Mouse (Mus musculus) hindbrain, embryonic 14.5 days (tissue): ENCODE measurements around the gene Srgn. TPM values are rescaled to one million over a fixed set of nuclear protein-coding genes. Genes with fewer than 3 reads are reported as not detected.

Experiments
- ATAC-seq: fragments of 200-750 bp; cut with Nextera tagmentation; 2 replicates; pipeline ENCODE4 v1.8.0; 2017; ENCODE audit warnings: moderate number of reproducible peaks, mild to moderate bottlenecking, moderate TSS enrichment, moderate library complexity; ENCODE audit not compliant: low FRiP score
- DNase-seq: peaks from one replicate; pipeline ENCODE4 v3.0.0-alpha.2; 2015; ENCODE audit warnings: low spot score
- H3K27ac ChIP-seq: fragments of 300-500 bp; sonication (generic); 2 replicates; pipeline ENCODE4 v1.5.1; 2014; ENCODE audit warnings: mild to moderate bottlenecking, moderate library complexity
- H3K27me3 ChIP-seq: fragments of 300-500 bp; sonication (generic); 2 replicates; pipeline ENCODE4 v1.6.1; 2014; ENCODE audit warnings: mild to moderate bottlenecking, low read length, mixed read lengths; ENCODE audit not compliant: control insufficient read depth, insufficient read depth
- H3K36me3 ChIP-seq: fragments of 300-500 bp; sonication (generic); replicated peaks from 2 replicates; pipeline ENCODE4 v1.6.1; 2014; ENCODE audit not compliant: control insufficient read depth, insufficient read depth
- H3K4me1 ChIP-seq: fragments of 300-500 bp; sonication (generic); replicated peaks from 2 replicates; pipeline ENCODE4 v1.6.1; 2014; ENCODE audit warnings: antibody characterized with exemption, low read length, mixed read lengths; ENCODE audit not compliant: control insufficient read depth, insufficient read depth
- H3K4me2 ChIP-seq: fragments of 300-500 bp; sonication (generic); replicated peaks from 2 replicates; pipeline ENCODE4 v1.6.1; 2014; ENCODE audit warnings: mild to moderate bottlenecking, moderate library complexity
- H3K4me3 ChIP-seq: fragments of 300-500 bp; sonication (generic); replicated peaks from 2 replicates; pipeline ENCODE4 v1.5.1; 2014; ENCODE audit warnings: mild to moderate bottlenecking, low read length
- H3K9ac ChIP-seq: fragments of 300-500 bp; sonication (generic); 2 replicates; pipeline ENCODE4 v1.6.1; 2014
- H3K9me3 ChIP-seq: fragments of 300-500 bp; sonication (generic); 2 replicates; pipeline ENCODE4 v1.6.1; 2016; ENCODE audit warnings: low read length; ENCODE audit not compliant: control insufficient read depth
- WGBS: fragments of 180-500 bp; shearing (Covaris S2); extraction: QIAGEN DNeasy Blood & Tissue Kit; methylation state at CpG from one replicate; pipeline ENCODE4 v1.1.7; 2014; 5-methylcytosine and 5-hydroxymethylcytosine counted together
- polyA plus RNA-seq: library from polyadenylated mRNA; unstranded; fragments of >200 nt; fragmentation: Nextera tagmentation; extraction: Ambion mirVana; gene quantifications from 2 replicates; pipeline ENCODE4 v1.2.1, GENCODE M21; 2014

The Srgn gene
- polyA plus RNA-seq: 11.5 and 13.8 TPM in 2 replicates

DNA sequence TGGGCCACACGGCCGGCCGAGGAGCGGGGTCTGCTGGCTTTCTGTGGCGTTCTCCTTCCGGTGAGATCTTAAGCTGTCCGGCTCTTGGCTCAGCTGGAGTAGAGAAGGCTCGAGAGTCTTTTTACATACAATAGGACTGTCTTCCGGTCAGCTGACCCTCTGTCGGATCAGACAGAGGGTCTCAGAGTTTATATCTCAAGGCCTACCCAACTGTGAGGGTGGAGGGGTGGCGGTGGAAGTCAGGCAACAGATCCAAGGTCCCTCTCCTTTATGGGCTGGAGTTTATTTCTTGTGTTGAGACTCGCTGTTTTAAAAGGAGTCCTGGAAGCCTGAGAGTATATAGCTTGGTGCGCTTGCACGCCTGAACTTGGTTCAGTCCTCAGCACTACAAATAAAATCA is at the start of gene Srgn:
Srgn (minus strand) TSS at position 101 of the 400 bp plus-strand sequence.
- no peaks in the 10 kb centered on the region for H3K9me3 ChIP-seq
- DNase-seq: no peak
- no peaks in the 10 kb centered on the region for H3K27me3 ChIP-seq
- H3K4me1 ChIP-seq: no peaks in the 10 kb centered on the region
- no peak within 1 kb of the TSS for H3K27ac ChIP-seq
- H3K36me3 ChIP-seq: no peaks in the 10 kb centered on the region
- H3K4me3 ChIP-seq: no peak within 1 kb of the TSS
- no peak within 1 kb of the TSS for H3K9ac ChIP-seq
- WGBS: 90% methylated on average over 14 of the region's 14 CpGs
- ATAC-seq: no peak
- no peak within 1 kb of the TSS for H3K4me2 ChIP-seq

DNA sequence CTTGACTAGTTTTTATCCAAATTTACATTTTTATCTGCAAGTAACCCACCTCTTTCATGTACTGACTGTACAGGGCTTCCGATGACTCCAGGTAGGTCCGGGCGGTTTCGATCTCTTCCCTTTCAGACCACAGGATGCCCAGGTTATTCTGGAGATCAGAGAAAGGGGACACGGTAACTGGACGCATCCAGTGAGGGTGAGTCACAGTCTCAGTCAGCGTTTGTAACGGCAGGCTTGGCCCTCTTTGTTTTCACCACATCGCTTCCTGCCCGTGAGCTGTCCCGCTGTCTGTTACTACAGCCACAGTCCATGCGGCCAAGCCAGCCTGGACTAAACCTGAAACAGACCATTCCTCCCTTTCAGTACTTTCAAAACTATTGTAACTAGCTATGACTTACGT is 47.8 kb upstream of the Srgn start:
- H3K36me3 ChIP-seq: peaks cover 62% of the 10 kb centered on the region
- ATAC-seq (no peak), DNase-seq (no peak)
- H3K27me3 ChIP-seq: no peaks in the 10 kb centered on the region
- no peak overlapping the region for H3K27ac ChIP-seq
- no peak overlapping the region for H3K9ac ChIP-seq
- peaks cover 18% of the 10 kb centered on the region for H3K4me1 ChIP-seq
- no peaks in the 10 kb centered on the region for H3K9me3 ChIP-seq
- no peak overlapping the region for H3K4me2 ChIP-seq
- no peak overlapping the region for H3K4me3 ChIP-seq
- WGBS: 92% methylated on average over 13 of the region's 13 CpGs

DNA sequence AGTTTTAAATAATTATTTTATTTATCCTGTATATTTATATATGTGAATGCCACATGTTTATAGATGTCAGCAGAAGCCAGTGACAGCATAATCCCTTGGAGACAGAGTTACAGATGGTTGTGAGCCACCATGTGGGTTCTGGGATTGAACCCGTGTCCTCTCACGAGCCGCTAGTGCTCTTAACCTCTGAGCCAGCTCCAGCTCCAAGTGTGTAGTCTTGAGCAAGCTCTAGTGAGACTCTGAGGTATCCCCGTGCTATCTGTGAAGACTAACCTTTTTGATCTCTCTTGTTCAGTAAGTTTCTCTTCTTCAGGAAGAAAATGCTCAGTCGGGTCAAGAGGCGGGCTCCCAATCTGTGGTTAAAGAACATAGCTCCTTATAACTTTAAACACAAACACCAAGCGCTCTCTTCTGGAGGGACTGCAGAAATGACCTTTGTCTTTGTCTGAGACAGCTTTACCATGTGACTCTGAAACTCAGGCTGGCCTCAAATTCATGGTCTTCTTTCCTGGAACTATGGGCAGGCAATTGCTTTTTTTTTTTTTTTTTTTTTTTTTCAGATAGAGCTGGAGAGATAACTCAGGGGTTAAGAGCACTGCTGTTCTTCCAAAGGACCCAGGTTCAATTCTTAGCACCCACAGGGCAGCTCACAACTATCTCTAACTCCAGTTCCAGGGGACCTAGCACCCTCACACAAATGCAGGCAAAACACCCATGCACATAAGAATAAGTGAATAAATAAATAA is 43.0 kb upstream of the Srgn start:
- Histone ChIP-seq H3K4me3 (no peak overlapping the region), H3K27me3 (no peaks in the 10 kb centered on the region), H3K9ac (no peak overlapping the region), H3K27ac (no peak overlapping the region), H3K9me3 (no peaks in the 10 kb centered on the region), H3K4me2 (no peak overlapping the region), H3K4me1 (no peaks in the 10 kb centered on the region), H3K36me3 (peaks cover 94% of the 10 kb centered on the region)
- ATAC-seq: no peak
- 94% methylated on average over 7 of the region's 7 CpGs for WGBS
- DNase-seq: no peak

DNA sequence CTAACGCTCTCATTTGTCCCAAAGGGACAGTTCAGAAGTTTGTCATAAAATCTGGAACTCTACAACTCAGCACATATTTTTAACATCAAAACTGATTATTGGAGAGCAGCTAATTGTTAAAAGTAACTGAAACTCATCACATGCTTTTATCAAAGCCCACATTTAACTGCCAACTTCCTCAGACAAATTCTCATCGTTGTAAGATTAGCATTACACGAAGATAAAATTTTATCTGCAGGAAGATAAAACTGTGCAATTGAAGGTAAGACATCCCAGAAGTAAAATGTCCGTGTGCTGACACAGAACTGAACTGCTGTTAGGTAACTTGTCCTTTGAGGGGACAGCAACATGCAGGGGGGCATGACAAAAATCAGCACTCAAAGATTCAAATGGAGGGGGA is 41.6 kb upstream of the Srgn start:
- no peaks in the 10 kb centered on the region for H3K27me3 ChIP-seq
- H3K27ac ChIP-seq: no peak overlapping the region
- no peak overlapping the region for H3K4me2 ChIP-seq
- H3K9ac ChIP-seq: no peak overlapping the region
- H3K36me3 ChIP-seq: peaks cover 95% of the 10 kb centered on the region
- no peaks in the 10 kb centered on the region for H3K9me3 ChIP-seq
- no peak for DNase-seq
- 92% methylated on average over 4 of the region's 4 CpGs for WGBS
- H3K4me3 ChIP-seq: no peak overlapping the region
- no peak for ATAC-seq
- no peaks in the 10 kb centered on the region for H3K4me1 ChIP-seq

DNA sequence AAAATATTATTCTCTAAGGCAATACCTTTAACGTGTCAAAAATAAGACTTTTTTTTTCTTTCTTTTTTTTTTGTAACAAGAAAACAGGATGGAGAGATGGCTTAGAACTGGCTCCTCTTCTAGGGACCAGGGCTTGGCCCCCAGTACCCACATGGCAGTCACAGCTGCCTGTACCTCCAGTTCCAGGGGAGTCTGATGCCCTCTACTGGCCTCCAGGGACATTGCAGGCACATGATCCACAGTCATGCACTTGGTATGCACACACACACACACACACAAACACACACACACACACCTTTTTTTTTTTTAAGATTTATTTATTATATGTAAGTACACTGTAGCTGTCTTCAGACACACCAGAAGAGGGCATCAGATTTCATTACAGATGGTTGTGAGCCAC is 30.5 kb upstream of the Srgn start:
- no peaks in the 10 kb centered on the region for H3K9me3 ChIP-seq
- ATAC-seq: no peak
- H3K4me1 ChIP-seq: no peaks in the 10 kb centered on the region
- H3K27me3 ChIP-seq: no peaks in the 10 kb centered on the region
- H3K27ac ChIP-seq: no peak overlapping the region
- WGBS: 85% methylated on average over 1 of the region's 1 CpGs
- no peak overlapping the region for H3K4me3 ChIP-seq
- no peak for DNase-seq
- no peak overlapping the region for H3K4me2 ChIP-seq
- H3K9ac ChIP-seq: no peak overlapping the region
- peaks cover 66% of the 10 kb centered on the region for H3K36me3 ChIP-seq

DNA sequence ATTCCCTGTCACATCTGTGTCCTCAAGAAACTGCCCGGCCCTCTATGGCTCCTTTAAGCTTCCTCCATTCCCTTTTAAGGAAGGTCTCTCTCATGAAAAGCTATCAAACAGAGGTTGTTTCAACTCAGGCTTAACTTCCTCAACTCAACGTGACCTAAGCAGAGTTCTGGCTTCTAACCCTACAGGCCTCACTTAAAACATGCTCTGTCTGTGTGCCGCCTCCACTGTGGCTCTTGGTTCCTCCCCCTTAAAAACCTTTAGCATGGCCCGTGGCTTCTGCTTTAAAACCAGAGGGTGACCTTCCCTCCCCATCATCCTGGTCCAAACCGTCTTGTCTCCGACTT is 29.3 kb upstream of the Srgn start:
- Histone ChIP-seq H3K4me3 (no peak overlapping the region), H3K4me2 (no peak overlapping the region), H3K27me3 (no peaks in the 10 kb centered on the region), H3K27ac (no peak overlapping the region), H3K9me3 (no peaks in the 10 kb centered on the region), H3K9ac (no peak overlapping the region), H3K36me3 (peaks cover 54% of the 10 kb centered on the region), H3K4me1 (no peaks in the 10 kb centered on the region)
- no peak for ATAC-seq
- 91% methylated on average over 6 of the region's 6 CpGs for WGBS
- DNase-seq: no peak

DNA sequence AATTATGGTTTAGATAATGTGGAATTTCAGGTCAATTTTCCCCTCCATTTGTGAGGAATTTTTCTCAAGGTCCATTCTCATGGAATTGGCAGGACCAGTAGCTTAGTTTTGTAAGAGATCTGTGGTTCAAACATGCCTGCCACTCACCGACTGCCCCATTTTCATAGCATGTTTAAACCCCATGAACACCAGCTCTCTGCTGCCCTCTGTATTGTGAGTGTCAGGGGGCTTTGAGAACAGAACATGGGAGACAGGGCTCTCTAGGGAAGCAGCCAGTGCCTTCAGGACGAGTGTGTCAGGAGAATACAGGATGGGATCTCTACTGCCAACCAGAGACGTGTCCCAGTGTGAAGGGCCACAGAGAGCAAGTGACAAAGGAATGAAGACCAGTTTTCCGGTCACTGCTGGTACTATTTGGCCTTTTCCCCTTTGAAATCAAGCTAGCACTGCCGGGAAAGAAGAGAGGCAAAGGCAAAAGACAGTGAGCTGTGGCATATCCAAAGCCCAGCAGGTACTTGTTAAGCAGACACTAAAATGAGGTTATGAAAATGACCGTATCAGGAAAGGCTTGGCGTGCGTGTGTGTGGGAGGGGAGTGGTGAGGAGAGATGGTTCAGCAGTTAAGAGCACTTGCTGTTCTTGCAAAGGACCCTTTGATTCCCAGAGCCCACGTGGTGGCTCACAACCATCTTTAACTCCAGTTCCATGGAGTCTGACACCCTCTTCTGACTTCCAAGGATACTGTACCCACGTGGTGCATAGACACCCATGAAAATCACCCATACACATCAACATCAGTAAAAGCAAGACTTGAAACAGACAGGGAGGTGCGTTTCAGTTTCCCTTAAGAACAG is 28.7 kb upstream of the Srgn start:
- DNase-seq (no peak), ATAC-seq (no peak)
- H3K27me3 ChIP-seq: no peaks in the 10 kb centered on the region
- no peak overlapping the region for H3K9ac ChIP-seq
- H3K9me3 ChIP-seq: no peaks in the 10 kb centered on the region
- H3K36me3 ChIP-seq: peaks cover 49% of the 10 kb centered on the region
- no peak overlapping the region for H3K4me3 ChIP-seq
- WGBS: 77% methylated on average over 11 of the region's 11 CpGs
- no peak overlapping the region for H3K4me2 ChIP-seq
- no peak overlapping the region for H3K27ac ChIP-seq
- H3K4me1 ChIP-seq: no peaks in the 10 kb centered on the region

DNA sequence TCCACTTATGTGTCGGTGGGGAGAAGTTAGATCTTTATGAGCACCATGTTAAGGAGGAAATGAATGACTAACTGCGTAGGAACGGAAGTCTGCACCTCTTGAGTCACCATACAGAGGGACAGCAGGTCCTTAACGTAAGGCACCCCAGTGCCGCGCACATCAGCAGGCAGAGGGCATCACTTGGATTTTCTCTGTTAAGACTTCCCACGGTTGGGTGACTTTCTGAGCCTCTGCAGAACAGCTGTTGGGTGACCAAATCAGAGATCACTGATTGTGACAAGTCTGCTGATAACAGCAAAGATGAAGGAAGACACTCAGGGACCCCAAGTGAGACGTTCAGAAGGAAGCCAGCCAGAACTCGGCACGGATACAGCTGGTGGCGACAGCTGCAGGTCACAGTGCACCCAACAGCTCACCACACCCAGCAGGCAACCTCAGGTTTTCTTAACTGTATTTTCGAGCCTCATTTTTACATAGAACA is 26.4 kb upstream of the Srgn start:
- ATAC-seq: no peak
- no peak for DNase-seq
- Histone ChIP-seq H3K27me3 (no peaks in the 10 kb centered on the region), H3K27ac (no peak overlapping the region), H3K4me2 (no peak overlapping the region), H3K9ac (no peak overlapping the region), H3K36me3 (peaks cover 26% of the 10 kb centered on the region), H3K4me1 (no peaks in the 10 kb centered on the region), H3K4me3 (no peak overlapping the region), H3K9me3 (no peaks in the 10 kb centered on the region)
- WGBS: 88% methylated on average over 12 of the region's 12 CpGs

DNA sequence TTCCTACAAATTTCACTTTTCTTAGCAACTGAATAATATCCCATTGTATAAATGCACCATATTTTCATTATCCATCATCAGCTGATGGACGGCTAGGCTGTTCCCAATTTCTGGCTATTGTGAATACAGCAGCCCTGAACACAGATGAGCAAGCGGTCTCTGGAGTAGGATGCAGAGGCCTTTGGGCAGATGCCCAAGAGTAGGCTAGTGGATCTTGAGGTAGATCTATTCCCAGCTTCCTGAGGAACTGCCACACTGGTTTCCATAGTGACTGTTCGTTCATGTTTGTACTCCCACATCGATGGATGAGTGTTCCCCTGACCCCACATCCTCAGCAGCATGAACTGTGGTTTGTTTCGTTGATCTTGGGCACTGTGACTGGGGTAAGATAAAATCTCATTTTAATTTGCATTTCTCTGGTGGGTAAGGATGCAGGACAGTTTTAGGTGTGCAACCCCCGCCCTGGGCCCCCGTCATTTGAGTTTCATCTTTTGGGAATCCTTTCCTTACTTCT is 23.6 kb upstream of the Srgn start:
- H3K27me3 ChIP-seq: no peaks in the 10 kb centered on the region
- H3K36me3 ChIP-seq: no peaks in the 10 kb centered on the region
- no peak overlapping the region for H3K9ac ChIP-seq
- H3K4me2 ChIP-seq: no peak overlapping the region
- no peak overlapping the region for H3K4me3 ChIP-seq
- no peaks in the 10 kb centered on the region for H3K9me3 ChIP-seq
- ATAC-seq (no peak), DNase-seq (no peak)
- H3K27ac ChIP-seq: no peak overlapping the region
- no peaks in the 10 kb centered on the region for H3K4me1 ChIP-seq
- 79% methylated on average over 7 of the region's 7 CpGs for WGBS
